Mouse (Mus musculus) stomach, embryonic 14.5 days (tissue): ENCODE results near the gene Kcnk18. TPM values are rescaled to one million over a fixed set of nuclear protein-coding genes. Genes with fewer than 3 reads are reported as not detected.

Experiments
- ATAC-seq: fragments of 200-750 bp; cut with Nextera tagmentation; 2 replicates; pipeline ENCODE4 v1.8.0; 2017; ENCODE audit warnings: low read depth, moderate TSS enrichment; ENCODE audit not compliant: insufficient number of reproducible peaks, insufficient read depth, low FRiP score
- H3K27ac ChIP-seq: fragments of 300-500 bp; sonication (generic); 2 replicates; pipeline ENCODE4 v1.5.1; 2014; ENCODE audit warnings: mild to moderate bottlenecking, low read length, moderate library complexity, mixed read lengths
- H3K27me3 ChIP-seq: fragments of 300-500 bp; sonication (generic); 2 replicates; pipeline ENCODE4 v1.6.1; 2014; ENCODE audit warnings: low read length, control low read depth, mixed read lengths; ENCODE audit not compliant: control insufficient read depth, insufficient read depth
- H3K36me3 ChIP-seq: fragments of 300-500 bp; sonication (generic); 2 replicates; pipeline ENCODE4 v1.6.1; 2014; ENCODE audit warnings: mild to moderate bottlenecking, control low read depth, low read length, moderate library complexity, mixed read lengths; ENCODE audit not compliant: control insufficient read depth, insufficient read depth
- H3K4me1 ChIP-seq: fragments of 300-500 bp; sonication (generic); 2 replicates; pipeline ENCODE4 v1.6.1; 2014; ENCODE audit warnings: low read length, control low read depth, mixed read lengths; ENCODE audit not compliant: control insufficient read depth, insufficient read depth
- H3K4me2 ChIP-seq: fragments of 300-500 bp; sonication (generic); replicated peaks from 2 replicates; pipeline ENCODE4 v1.6.1; 2014; ENCODE audit warnings: low read depth, low read length, control low read depth
- H3K4me3 ChIP-seq: fragments of 300-500 bp; sonication (generic); 2 replicates; pipeline ENCODE4 v1.5.1; 2014; ENCODE audit warnings: low read depth, low read length, control low read depth
- H3K9ac ChIP-seq: fragments of 300-500 bp; sonication (generic); replicated peaks from 2 replicates; pipeline ENCODE4 v1.6.1; 2014; ENCODE audit warnings: low read depth, mild to moderate bottlenecking, control low read depth, low read length, moderate library complexity, mixed read lengths
- H3K9me3 ChIP-seq: fragments of 300-500 bp; sonication (generic); 2 replicates; pipeline ENCODE4 v1.6.1; 2016; ENCODE audit warnings: low read depth, low read length, control low read depth; ENCODE audit not compliant: control insufficient read depth
- WGBS: fragments of 180-500 bp; shearing (Covaris S2); extraction: QIAGEN DNeasy Blood & Tissue Kit; methylation state at CpG from one replicate; pipeline ENCODE4 v1.1.7; 2014; 5-methylcytosine and 5-hydroxymethylcytosine counted together
- polyA plus RNA-seq: library from polyadenylated mRNA; unstranded; fragments of >200 nt; fragmentation: Nextera tagmentation; extraction: Ambion mirVana; gene quantifications from 2 replicates; pipeline ENCODE4 v1.2.1, GENCODE M21; 2014

Gene Kcnk18
- polyA plus RNA-seq, 1 experiment from 2014 or later = not detected

- H3K4me2 ChIP-seq = no peak overlapping the region
- no peak for ATAC-seq
- H3K27me3 ChIP-seq = no peaks in the 10 kb centered on the region
- H3K9me3 ChIP-seq = no peaks in the 10 kb centered on the region
- no peak overlapping the region for H3K4me3 ChIP-seq
- no peak overlapping the region for H3K27ac ChIP-seq
- H3K4me1 ChIP-seq = no peaks in the 10 kb centered on the region
- WGBS = 76% methylated on average over 3 of the region's 3 CpGs
- H3K9ac ChIP-seq = no peak overlapping the region
- H3K36me3 ChIP-seq = no peaks in the 10 kb centered on the region
Measured at GRCm38 (mm10) chr19:59238630-59239029, 19.6 kb downstream of the Kcnk18 start.

- no peak overlapping the region for H3K4me2 ChIP-seq
- H3K36me3 ChIP-seq = no peaks in the 10 kb centered on the region
- 22% methylated on average over 17 of the region's 17 CpGs for WGBS
- no peak overlapping the region for H3K27ac ChIP-seq
- no peak overlapping the region for H3K9ac ChIP-seq
- no peaks in the 10 kb centered on the region for H3K9me3 ChIP-seq
- H3K4me1 ChIP-seq = no peaks in the 10 kb centered on the region
- no peaks in the 10 kb centered on the region for H3K27me3 ChIP-seq
- H3K4me3 ChIP-seq = no peak overlapping the region
- peak; percentile 50; the same call in 1 of the 2 replicates for ATAC-seq
Measured at GRCm38 (mm10) chr19:59239124-59239817, 20.3 kb downstream of the Kcnk18 start.

DNA sequence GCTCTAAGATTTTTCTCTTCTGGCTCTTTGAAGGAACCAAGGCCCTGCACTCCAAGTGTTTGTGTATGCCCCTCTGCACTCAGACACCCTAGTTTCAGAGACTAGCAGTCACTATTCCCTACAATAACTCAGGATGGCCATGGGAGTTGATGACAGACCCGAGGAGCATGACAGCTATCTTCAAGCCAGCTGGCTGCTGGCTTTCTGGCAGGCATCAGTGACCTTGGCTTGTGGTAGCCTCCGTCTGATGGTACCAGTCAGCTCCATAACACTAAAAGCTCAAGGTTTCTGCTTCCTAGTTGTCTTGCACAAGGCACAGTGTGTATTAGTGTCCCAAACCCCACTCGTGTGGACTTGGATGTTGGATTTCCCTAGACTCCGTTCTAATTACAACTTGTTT, 23.0 kb downstream of the Kcnk18 start:
- no peaks in the 10 kb centered on the region for H3K9me3 ChIP-seq
- no peaks in the 10 kb centered on the region for H3K36me3 ChIP-seq
- no peaks in the 10 kb centered on the region for H3K4me1 ChIP-seq
- no peak overlapping the region for H3K4me3 ChIP-seq
- H3K27me3 ChIP-seq = no peaks in the 10 kb centered on the region
- no peak for ATAC-seq
- WGBS = 80% methylated on average over 4 of the region's 4 CpGs
- H3K9ac ChIP-seq = no peak overlapping the region
- no peak overlapping the region for H3K4me2 ChIP-seq
- H3K27ac ChIP-seq = no peak overlapping the region

GRCm38 (mm10) chr19:59243057-59243456, 24.0 kb downstream of the Kcnk18 start:
- ATAC-seq = no peak
- no peak overlapping the region for H3K4me3 ChIP-seq
- no peaks in the 10 kb centered on the region for H3K27me3 ChIP-seq
- no peak overlapping the region for H3K27ac ChIP-seq
- H3K4me1 ChIP-seq = no peaks in the 10 kb centered on the region
- 72% methylated on average over 2 of the region's 2 CpGs for WGBS
- H3K36me3 ChIP-seq = no peaks in the 10 kb centered on the region
- no peak overlapping the region for H3K9ac ChIP-seq
- no peak overlapping the region for H3K4me2 ChIP-seq
- H3K9me3 ChIP-seq = no peaks in the 10 kb centered on the region

DNA sequence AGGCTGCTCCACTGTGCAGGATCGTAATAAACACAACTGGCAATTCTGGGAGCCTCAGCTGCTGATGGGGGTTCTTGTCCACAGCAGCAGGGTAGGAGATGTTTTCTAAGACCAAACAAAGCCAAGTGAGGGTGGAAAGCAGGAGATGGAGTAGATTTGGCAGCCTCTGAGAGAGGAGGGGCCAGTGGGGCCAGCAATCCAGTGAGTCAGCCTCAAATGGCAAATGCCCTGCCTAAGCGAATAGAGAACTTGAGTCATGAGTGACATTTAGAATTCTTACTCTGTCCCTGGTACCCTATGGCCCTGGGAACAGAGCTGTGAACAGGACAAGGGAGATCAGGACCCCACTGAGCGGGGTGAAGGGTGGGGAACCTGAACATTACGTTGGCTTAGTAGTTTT, 29.1 kb downstream of the Kcnk18 start:
- ATAC-seq = no peak
- WGBS = 80% methylated on average over 4 of the region's 4 CpGs
- no peaks in the 10 kb centered on the region for H3K4me1 ChIP-seq

GRCm38 (mm10) chr19:59248553-59249286, 29.7 kb downstream of the Kcnk18 start:
- H3K4me1 ChIP-seq = no peaks in the 10 kb centered on the region
- 72% methylated on average over 11 of the region's 11 CpGs for WGBS
- no peaks in the 10 kb centered on the region for H3K9me3 ChIP-seq
- no peaks in the 10 kb centered on the region for H3K27me3 ChIP-seq
- no peak overlapping the region for H3K27ac ChIP-seq
- no peak overlapping the region for H3K4me2 ChIP-seq
- H3K4me3 ChIP-seq = no peak overlapping the region
- no peak overlapping the region for H3K9ac ChIP-seq
- H3K36me3 ChIP-seq = no peaks in the 10 kb centered on the region
- ATAC-seq = no peak

More for the DNA sequence above, 29.1 kb downstream of the Kcnk18 start:
- H3K36me3 ChIP-seq = no peaks in the 10 kb centered on the region
- H3K9me3 ChIP-seq = no peaks in the 10 kb centered on the region
- no peak overlapping the region for H3K4me2 ChIP-seq
- no peak overlapping the region for H3K9ac ChIP-seq
- no peak overlapping the region for H3K4me3 ChIP-seq
- no peaks in the 10 kb centered on the region for H3K27me3 ChIP-seq
- no peak overlapping the region for H3K27ac ChIP-seq

DNA sequence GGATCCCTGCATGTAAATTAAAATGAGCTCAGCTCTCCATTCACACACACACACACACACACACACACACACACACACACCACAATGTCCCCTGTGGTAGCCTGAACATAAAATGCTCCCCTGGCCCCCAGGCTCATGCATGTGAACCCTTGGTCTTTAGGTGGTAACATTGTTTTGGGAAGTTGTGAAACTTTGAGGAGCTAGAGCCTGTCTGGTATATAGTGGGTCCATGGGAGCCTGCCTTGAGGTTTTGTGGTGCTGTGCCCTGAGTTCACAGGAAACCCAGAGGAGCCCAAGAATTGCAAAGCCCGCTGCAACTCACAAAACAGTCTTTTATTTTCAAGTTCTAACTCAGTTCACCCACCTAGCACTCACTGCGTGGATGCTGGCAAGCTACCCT, 33.6 kb downstream of the Kcnk18 start:
- Histone ChIP-seq H3K27ac (no peak overlapping the region), H3K4me2 (no peak overlapping the region), H3K4me1 (no peaks in the 10 kb centered on the region), H3K36me3 (no peaks in the 10 kb centered on the region), H3K9ac (no peak overlapping the region), H3K27me3 (no peaks in the 10 kb centered on the region), H3K9me3 (no peaks in the 10 kb centered on the region), H3K4me3 (no peak overlapping the region)
- WGBS = 76% methylated on average over 2 of the region's 2 CpGs
- no peak for ATAC-seq

- H3K36me3 ChIP-seq = no peaks in the 10 kb centered on the region
- peaks cover 5% of the 10 kb centered on the region; the same call in 1 of the 2 replicates for H3K4me1 ChIP-seq
- no peaks in the 10 kb centered on the region for H3K9me3 ChIP-seq
- no peak overlapping the region for H3K27ac ChIP-seq
- ATAC-seq = no peak
- no peak overlapping the region for H3K4me2 ChIP-seq
- 35% methylated on average over 5 of the region's 5 CpGs for WGBS
- H3K4me3 ChIP-seq = no peak overlapping the region
- no peak overlapping the region for H3K9ac ChIP-seq
- no peaks in the 10 kb centered on the region for H3K27me3 ChIP-seq
Measured at GRCm38 (mm10) chr19:59259633-59260032, 40.6 kb downstream of the Kcnk18 start.
